Mouse (Mus musculus) lung, adult 2 months (tissue): ENCODE results near the gene Grin2a.

Experiments used
- CTCF ChIP-seq: fragments of 200-500 bp; IDR thresholded peaks from 2 replicates; pipeline ENCODE4 v1.5.1; 2011; ENCODE audit warnings: mild to moderate bottlenecking, low read length, control low read depth; ENCODE audit not compliant: insufficient read depth
- POLR2A ChIP-seq: fragments of 200-500 bp; IDR thresholded peaks from 2 replicates; pipeline ENCODE4 v1.6.1; 2011; ENCODE audit warnings: low read depth, mild to moderate bottlenecking, control low read depth, low read length, borderline replicate concordance; ENCODE audit errors: extremely low read depth

DNA sequence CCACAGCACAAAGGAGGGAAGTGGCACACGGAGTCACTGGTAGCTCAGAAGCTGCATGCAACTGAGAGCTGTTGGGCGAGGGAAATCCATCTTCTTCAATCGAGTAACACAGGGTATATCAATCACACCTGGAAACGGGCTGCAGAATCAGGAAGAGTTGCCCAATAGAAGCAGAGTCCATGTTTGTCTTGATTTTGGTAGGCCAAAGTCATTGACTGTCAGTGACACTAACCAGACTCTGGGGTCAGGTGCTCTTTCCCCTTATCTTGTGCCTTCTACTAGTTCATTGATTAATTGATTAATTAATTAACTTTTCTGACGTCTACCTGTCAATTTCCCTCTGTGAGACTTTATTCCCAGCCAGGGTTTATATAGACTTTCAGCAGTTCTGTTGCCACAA is 468.1 kb downstream of the Grin2a start:
- no peak for TF ChIP-seq CTCF
- TF ChIP-seq POLR2A: no peak
